ENCODE assay signal across 8 mouse cellular contexts in the genomic region with DNA sequence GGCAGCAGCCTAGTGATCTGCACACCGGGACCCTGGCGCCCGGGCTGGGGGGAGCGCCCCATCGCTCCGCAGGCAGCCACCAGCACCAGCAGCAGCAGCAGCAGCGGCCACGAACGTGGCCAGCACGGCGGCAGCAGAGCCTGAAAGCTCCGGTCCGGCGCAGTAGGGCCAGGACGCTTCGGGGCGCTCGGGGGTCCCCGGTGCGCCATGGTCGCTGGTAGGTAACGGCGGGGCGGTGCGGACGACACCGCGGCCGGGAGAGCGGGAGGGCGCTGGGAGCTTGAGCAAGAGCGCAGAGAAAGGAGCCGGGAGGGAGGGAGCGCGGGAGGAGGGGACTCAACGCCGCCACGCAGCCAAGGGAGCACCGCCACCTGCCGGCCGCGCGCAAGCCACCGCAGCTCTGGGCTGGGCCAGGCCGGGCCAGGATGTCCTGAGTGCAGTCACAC. TPM values are rescaled to one million over a fixed set of nuclear protein-coding genes. Genes with fewer than 3 reads are reported as not detected.
DNase-seq lines count a peak whose midpoint lies in the region; ATAC-seq lines count a peak whose summit lies in the region.

A gene (minus strand): TSS at position 303 of the 446 bp plus-strand sequence.

- peak within 1 kb of the TSS; percentile 67 for H3K4me3 ChIP-seq in forebrain, embryonic 11.5 days (ENCODE audit: low read depth, low read length)
- peak within 1 kb of the TSS; percentile 75 to 84 for H3K4me3 ChIP-seq in heart, embryonic 14.5 days (ENCODE audit: control insufficient read depth in 1 of 2, insufficient read depth in 1 of 2, low read depth in 1 of 2, low read length in 2 of 2)
- H3K4me3 ChIP-seq in liver, embryonic 12.5 days, result peak within 1 kb of the TSS; percentile 53
- peak within 1 kb of the TSS; percentile 74 for H3K4me3 ChIP-seq in stomach, embryonic 14.5 days (ENCODE audit: low read depth, low read length)

- H3K36me3 ChIP-seq in forebrain, embryonic 11.5 days (ENCODE audit: control insufficient read depth, insufficient read depth, low read length), result no peaks in the 10 kb centered on the region
- H3K36me3 ChIP-seq in heart, embryonic 14.5 days (ENCODE audit: control insufficient read depth, insufficient read depth, low read length), result no peaks in the 10 kb centered on the region
- H3K36me3 ChIP-seq in liver, embryonic 12.5 days, result no peaks in the 10 kb centered on the region
- H3K36me3 ChIP-seq in stomach, embryonic 14.5 days (ENCODE audit: control insufficient read depth, insufficient read depth, low read length), result no peaks in the 10 kb centered on the region

- no peaks in the 10 kb centered on the region for H3K9me3 ChIP-seq in forebrain, embryonic 11.5 days (ENCODE audit: control insufficient read depth, low read length)
- no peaks in the 10 kb centered on the region for H3K9me3 ChIP-seq in heart, embryonic 14.5 days (ENCODE audit: control insufficient read depth, low read length)
- no peaks in the 10 kb centered on the region for H3K9me3 ChIP-seq in liver, embryonic 12.5 days (replicated peaks)
- no peaks in the 10 kb centered on the region for H3K9me3 ChIP-seq in stomach, embryonic 14.5 days (ENCODE audit: control insufficient read depth, low read depth, low read length)

- peaks cover 5% of the 10 kb centered on the region for H3K27me3 ChIP-seq in forebrain, embryonic 11.5 days (ENCODE audit: control insufficient read depth, insufficient read depth, low read length)
- H3K27me3 ChIP-seq in heart, embryonic 14.5 days (ENCODE audit: control insufficient read depth, insufficient read depth, low read length), result peaks cover 28% of the 10 kb centered on the region
- peaks cover 72% of the 10 kb centered on the region for H3K27me3 ChIP-seq in liver, embryonic 12.5 days (replicated peaks)
- H3K27me3 ChIP-seq in stomach, embryonic 14.5 days (ENCODE audit: control insufficient read depth, insufficient read depth, low read length), result no peaks in the 10 kb centered on the region

- DNase-seq in B cell, adult 2 months, result peak; percentile 86 to 87
- peak; percentile 91 for DNase-seq in brain, adult 2 months (ENCODE audit: low read depth, low spot score)
- peak; percentile 94 for DNase-seq in forebrain, embryonic 11.5 days (ENCODE audit: low spot score)
- DNase-seq in kidney, postnatal 10 days, result peak; percentile 93
- DNase-seq in neural tube, embryonic 10.5 days (ENCODE audit: extremely low spot score, low spot score), result peak; percentile 92

- peak; percentile 87 for ATAC-seq in forebrain, embryonic 11.5 days (replicated peaks; ENCODE audit: low FRiP score)
- peak; percentile 69 for ATAC-seq in heart, embryonic 14.5 days (ENCODE audit: insufficient number of reproducible peaks, insufficient read depth, low FRiP score, low read depth)
- no peak for ATAC-seq in liver, embryonic 12.5 days
- ATAC-seq in stomach, embryonic 14.5 days (ENCODE audit: insufficient number of reproducible peaks, insufficient read depth, low FRiP score, low read depth), result peak; percentile 82

- H3K9ac ChIP-seq in forebrain, embryonic 11.5 days (ENCODE audit: low read length), result peak within 1 kb of the TSS; percentile 84
- peak within 1 kb of the TSS; percentile 90 for H3K9ac ChIP-seq in heart, embryonic 14.5 days (ENCODE audit: low read length)
- H3K9ac ChIP-seq in liver, embryonic 12.5 days, result peak within 1 kb of the TSS; percentile 41; the same call in 1 of the 2 replicates
- peak within 1 kb of the TSS; percentile 71 for H3K9ac ChIP-seq in stomach, embryonic 14.5 days (replicated peaks; ENCODE audit: low read depth, low read length)

- H3K27ac ChIP-seq in forebrain, embryonic 11.5 days (ENCODE audit: low read depth, low read length), result no peak within 1 kb of the TSS
- peak within 1 kb of the TSS in 1 of 2 experiments; percentile 44; a peak in 1 of 4 replicates for H3K27ac ChIP-seq in heart, embryonic 14.5 days (replicated peaks in 1 of 2; ENCODE audit: control insufficient read depth in 1 of 2, insufficient read depth in 1 of 2, low read depth in 2 of 2, low read length in 2 of 2)
- H3K27ac ChIP-seq in liver, embryonic 12.5 days, result no peak within 1 kb of the TSS
- H3K27ac ChIP-seq in stomach, embryonic 14.5 days (ENCODE audit: low read length), result no peak within 1 kb of the TSS

- WGBS in forebrain, embryonic 11.5 days, result under 1% methylated on average over 44 of the region's 45 CpGs
- WGBS in heart, embryonic 14.5 days, result under 1% methylated on average over 39 of the region's 45 CpGs
- under 1% methylated on average over 44 of the region's 45 CpGs for WGBS in liver, embryonic 12.5 days (ENCODE audit: insufficient replicate concordance)
- WGBS in stomach, embryonic 14.5 days, result 1% methylated on average over 45 of the region's 45 CpGs

- H3K4me2 ChIP-seq in forebrain, embryonic 11.5 days (ENCODE audit: low read depth, low read length, severe bottlenecking), result peak within 1 kb of the TSS; percentile 100
- H3K4me2 ChIP-seq in heart, embryonic 14.5 days (ENCODE audit: low read length), result peak within 1 kb of the TSS; percentile 100
- peak within 1 kb of the TSS; percentile 72 for H3K4me2 ChIP-seq in liver, embryonic 12.5 days
- peak within 1 kb of the TSS; percentile 93 for H3K4me2 ChIP-seq in stomach, embryonic 14.5 days (replicated peaks; ENCODE audit: low read depth, low read length)

- H3K4me1 ChIP-seq in forebrain, embryonic 11.5 days (replicated peaks; ENCODE audit: control insufficient read depth, insufficient read depth, low read length), result peaks cover 11% of the 10 kb centered on the region
- peaks cover 14 to 21% of the 10 kb centered on the region in 2 experiments for H3K4me1 ChIP-seq in heart, embryonic 14.5 days (ENCODE audit: control insufficient read depth in 2 of 2, insufficient read depth in 2 of 2, low read length in 2 of 2)
- H3K4me1 ChIP-seq in liver, embryonic 12.5 days, result peaks cover 8% of the 10 kb centered on the region; the same call in 1 of the 2 replicates
- peaks cover 17% of the 10 kb centered on the region; the same call in 1 of the 2 replicates for H3K4me1 ChIP-seq in stomach, embryonic 14.5 days (ENCODE audit: control insufficient read depth, insufficient read depth, low read length)

RNA-seq across cellular contexts. Expression of the gene that starts here (rescaled TPM):
- polyA plus RNA-seq in forebrain, embryonic 11.5 days (2014; fragmentation: Nextera tagmentation; extraction: Ambion mirVana), result 6.4 and 7.8 TPM in 2 replicates
- 9.9 and 10.3 TPM in 2 replicates for polyA plus RNA-seq in heart, embryonic 14.5 days (2014; fragmentation: Nextera tagmentation; extraction: Ambion mirVana)
- polyA plus RNA-seq in liver, embryonic 12.5 days (2016; fragmentation: Nextera tagmentation; extraction: Ambion mirVana), result 1.2 and 1.6 TPM in 2 replicates
- 14.5 and 16.0 TPM in 2 replicates for polyA plus RNA-seq in stomach, embryonic 14.5 days (2014; fragmentation: Nextera tagmentation; extraction: Ambion mirVana)
